Mouse (Mus musculus) CH12.LX (cell line): ENCODE measurements at regions not wholly inside any gene's neighbourhood (a gene's known extent, or its start where the extent isn't known, plus 50 kb on each side); places are given as distances from the start of the nearest gene placed in this dataset.

Experiments
- CHD2 ChIP-seq: IDR thresholded peaks from 2 replicates; pipeline ENCODE4 v1.6.1; 2011; ENCODE audit warnings: low read length, improper control_type of control experiment
- CTCF ChIP-seq, 2 experiments: IDR thresholded peaks in 1 of 2; conservative IDR thresholded peaks in 1 of 2; 2 replicates each; pipeline ENCODE4 v1.5.1; 2011 to 2012; ENCODE audit warnings: low read depth in 2 of 2, low read length in 2 of 2, improper control_type of control experiment in 1 of 2, inconsistent platforms in 1 of 2, mild to moderate bottlenecking in 1 of 2, moderate library complexity in 1 of 2
- ELF1 ChIP-seq: IDR thresholded peaks from 2 replicates; pipeline ENCODE4 v1.6.1; 2014; ENCODE audit warnings: low read depth, mild to moderate bottlenecking, inconsistent platforms, low read length, improper control_type of control experiment
- EP300 ChIP-seq: IDR thresholded peaks from 2 replicates; pipeline ENCODE4 v1.6.1; 2011; ENCODE audit warnings: low read length, improper control_type of control experiment
- ETS1 ChIP-seq: conservative IDR thresholded peaks from 2 replicates; pipeline ENCODE4 v1.6.1; 2012; ENCODE audit warnings: low read depth, mild to moderate bottlenecking, inconsistent platforms, low read length, improper control_type of control experiment, moderate library complexity
- GABPA ChIP-seq: IDR thresholded peaks from 2 replicates; pipeline ENCODE4 v1.6.1; 2012; ENCODE audit warnings: low read depth, low read length, improper control_type of control experiment, inconsistent platforms; ENCODE audit not compliant: insufficient replicate concordance
- POLR2A ChIP-seq: IDR thresholded peaks from 2 replicates; pipeline ENCODE4 v1.6.1; 2011; ENCODE audit warnings: low read depth, mild to moderate bottlenecking, improper control_type of control experiment, low read length
- POLR2AphosphoS2 ChIP-seq: IDR thresholded peaks from 2 replicates; pipeline ENCODE4 v1.6.1; 2011; ENCODE audit warnings: low read depth, low read length, improper control_type of control experiment
- USF1 ChIP-seq: IDR thresholded peaks from 2 replicates; pipeline ENCODE4 v1.6.1; 2014; ENCODE audit warnings: low read depth, mild to moderate bottlenecking, inconsistent platforms, low read length, improper control_type of control experiment

- TF ChIP-seq GABPA (no peak), POLR2A (no peak), CTCF (conservative IDR thresholded peaks at IDR 0.05 in 1 of 2, IDR thresholded peaks at IDR 0.05 in 1 of 2; ENCODE audit: low read depth in 2 of 2, low read length in 2 of 2) (no peak), EP300 (no peak), POLR2AphosphoS2 (no peak), ELF1 (no peak), CHD2 (no peak), USF1 (no peak), ETS1 (no peak)
Measured at GRCm38 (mm10) chr16:30687225-30687624, 87.7 kb downstream of the Fam43a start.
